Mouse (Mus musculus): ENCODE results near the gene Piezo1. TPM values are rescaled to one million over a fixed set of nuclear protein-coding genes. Genes with fewer than 3 reads are reported as not detected.

Gene Piezo1
- total RNA-seq, 2 experiments from 2014 or later, result 3.1 to 4.4 TPM

DNA sequence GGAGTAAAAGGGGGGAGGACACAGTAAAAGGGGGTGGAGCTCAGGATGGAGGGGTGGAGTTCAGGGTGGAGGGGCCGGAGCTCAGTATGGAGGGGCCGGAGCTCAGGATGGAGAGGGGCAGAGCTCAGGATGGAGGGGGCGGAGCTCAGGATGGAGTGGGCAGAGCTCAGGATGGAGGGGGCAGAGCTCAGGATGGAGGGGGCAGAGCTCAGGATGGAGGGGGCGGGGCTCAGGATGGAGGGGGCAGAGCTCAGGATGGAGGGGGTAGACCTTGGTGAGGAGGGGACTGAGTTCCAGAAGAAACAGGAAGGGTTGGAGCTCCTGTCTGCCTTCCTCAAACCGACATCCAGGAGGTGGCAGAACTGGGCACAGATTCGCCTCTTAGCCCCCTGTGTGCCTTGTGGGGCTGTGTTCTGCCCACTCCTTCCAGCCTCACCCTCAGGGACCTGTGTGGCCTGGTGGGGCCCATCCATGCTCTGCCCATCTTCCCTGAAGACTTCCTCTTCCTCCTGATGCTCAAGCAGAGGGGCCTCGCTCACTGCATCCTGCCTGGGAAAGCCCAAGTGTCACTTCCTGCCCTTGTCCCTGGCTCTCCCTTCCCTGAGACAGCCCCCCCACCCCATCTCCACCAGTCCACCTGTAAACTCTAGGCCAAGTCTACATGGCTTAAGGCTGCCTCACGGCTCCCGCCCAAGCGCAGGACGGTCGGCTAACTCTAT is 54.0 kb downstream of the Piezo1 start:
- no peak for DNase-seq

DNA sequence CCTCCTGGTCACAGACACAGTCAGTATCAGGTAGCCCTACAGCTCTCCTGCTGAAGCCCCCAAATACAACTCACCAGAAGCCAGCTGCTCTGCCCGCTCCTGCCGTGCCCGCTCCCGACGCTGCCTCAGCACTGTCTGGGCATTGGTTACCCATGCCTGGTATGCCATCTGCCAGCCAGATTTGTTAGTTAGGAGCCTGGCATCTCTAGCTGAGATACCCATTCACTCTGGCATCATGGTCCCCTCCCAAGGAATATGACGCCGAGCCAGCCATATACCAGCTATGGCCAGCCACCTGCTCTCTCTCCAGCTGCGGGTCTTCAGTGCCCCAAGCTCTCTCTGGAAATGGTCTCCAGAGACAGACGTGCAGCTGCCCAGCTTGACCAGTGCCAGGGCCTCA is 62.7 kb downstream of the Piezo1 start:
- peak; percentile 24 to 47 for DNase-seq

DNA sequence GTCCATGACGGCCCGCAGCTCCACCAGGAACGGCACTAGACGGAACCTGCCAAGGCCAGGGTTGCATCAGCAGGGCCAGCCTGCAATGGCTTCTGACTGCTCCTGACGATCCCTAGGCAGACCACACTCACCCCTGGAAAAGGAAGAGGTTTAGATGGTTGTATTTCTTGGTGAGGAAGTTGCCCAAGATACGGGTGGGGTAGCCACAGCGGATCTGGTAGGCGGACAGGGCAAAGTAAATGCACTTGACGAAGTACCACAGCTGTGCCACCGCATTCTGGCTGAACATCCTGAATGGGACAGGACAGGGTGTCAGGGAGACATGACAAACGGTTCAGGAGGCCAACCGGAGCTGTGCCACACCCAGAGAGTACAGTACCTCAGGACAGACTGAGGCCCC is 66.3 kb downstream of the Piezo1 start:
- no peak for DNase-seq

DNA sequence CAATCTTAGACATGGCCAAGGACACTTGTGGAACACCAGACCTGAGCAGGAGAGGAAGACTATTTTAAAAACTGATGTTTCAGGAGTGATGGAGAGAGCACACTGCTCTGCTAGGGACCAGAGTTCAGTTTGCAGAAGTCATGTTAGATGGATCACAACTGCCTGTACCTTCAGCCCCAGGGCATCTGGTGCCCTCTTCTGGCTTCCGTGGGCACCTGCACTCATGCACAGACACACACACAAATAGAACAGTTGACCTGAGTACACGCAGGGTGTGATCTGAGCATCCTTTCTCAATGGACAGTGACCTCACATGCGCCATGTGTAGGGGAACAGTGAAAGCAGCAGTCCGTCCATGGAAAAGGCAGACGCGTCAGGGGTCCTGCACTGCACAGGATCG is 67.3 kb downstream of the Piezo1 start:
- DNase-seq, result no peak

DNA sequence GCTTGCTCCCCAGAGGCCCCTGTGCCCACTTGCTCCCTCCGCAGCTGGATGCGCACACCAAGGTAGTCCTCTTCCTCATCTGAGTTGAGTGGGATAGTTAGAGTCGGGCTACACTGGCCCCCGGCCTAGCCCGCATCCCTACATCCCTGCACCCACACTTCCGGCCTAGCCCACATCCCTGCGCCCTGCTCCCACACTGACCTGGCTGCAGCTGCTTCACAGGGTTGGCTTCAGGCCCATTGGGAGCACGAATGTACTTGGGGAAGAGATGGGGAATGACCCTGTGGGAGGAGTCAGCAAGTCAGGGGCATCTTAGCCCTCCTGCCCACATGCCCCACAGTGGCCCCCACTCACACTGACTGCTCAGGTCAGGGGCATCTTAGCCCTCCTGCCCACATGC is 68.7 kb downstream of the Piezo1 start:
- DNase-seq, result no peak

DNA sequence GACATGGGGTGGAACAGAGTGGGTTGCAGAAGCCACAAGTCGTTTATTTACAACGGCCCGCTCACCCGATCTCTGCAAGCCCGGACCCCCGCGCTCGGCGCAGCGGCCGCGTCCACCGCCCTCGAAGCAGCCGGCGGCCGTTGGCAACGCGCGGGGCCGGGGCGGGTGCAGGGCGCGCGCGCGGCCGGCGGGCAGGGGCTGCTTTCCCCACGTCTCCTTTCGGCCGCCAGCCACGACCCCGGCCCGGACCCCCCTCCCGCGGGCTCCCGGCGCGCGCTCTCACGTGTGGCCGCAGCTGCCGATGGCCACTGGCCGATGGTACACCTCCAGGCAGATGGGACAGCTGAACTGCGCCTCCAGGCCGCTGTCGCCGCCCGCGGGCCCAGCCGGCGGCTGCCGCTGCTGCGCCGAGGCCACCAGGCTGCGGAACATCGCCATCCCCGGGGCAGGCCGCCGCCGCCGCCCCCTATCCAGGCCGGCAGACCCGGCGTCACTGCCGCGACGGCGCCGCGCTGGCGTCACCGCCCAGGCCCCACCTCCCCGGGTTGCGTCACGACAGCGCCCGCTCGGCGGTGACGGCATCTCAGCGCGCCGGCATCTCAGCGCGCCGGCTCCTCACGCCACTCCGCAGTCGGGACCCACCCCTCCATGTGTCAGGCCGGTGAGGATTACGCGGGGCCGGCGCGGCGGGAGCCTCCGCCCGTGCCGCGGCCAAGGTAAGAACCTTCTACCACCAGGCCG is 75.4 kb downstream of the Piezo1 start, which contains the start of the genes Rnf166 and Ctu2:
Gene Rnf166, minus strand, starts transcription at position 485 of the 741 bp plus-strand sequence.
Gene Ctu2, plus strand, starts transcription at position 564 of the 741 bp plus-strand sequence.
- DNase-seq, result peak; percentile 89 to 90

DNA sequence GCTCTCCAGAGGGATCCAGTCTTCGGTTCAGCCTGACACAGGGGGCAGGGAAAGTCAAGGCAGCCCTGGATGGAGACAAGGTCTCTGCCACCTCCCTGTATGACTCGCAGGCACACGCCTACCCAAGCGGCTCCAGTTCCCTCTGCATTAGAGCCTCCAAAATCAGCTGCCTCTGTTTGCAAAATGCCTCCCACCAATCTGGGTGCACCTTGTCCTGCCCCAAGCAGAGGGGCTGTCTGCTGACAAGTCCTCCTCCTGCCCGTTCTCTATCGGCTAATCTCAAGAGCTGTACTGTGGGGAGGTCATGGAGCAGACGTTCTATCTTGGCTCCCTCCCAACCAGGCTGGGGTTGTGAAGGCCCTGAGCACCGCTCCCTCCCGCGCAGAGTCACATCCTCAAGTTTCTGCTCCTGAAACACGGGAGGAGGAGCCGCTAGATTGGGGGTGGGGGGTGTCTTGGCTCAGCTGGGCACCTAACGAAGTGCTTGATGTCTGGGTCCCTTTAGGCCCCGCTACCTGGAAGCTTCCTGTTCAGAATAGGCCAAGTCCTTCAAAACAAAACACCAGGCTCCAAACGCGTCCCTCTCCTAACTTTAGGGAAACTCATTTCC is 76.1 kb downstream of the Piezo1 start:
- DNase-seq, result peak in 1 of 2 experiments; percentile 25

DNA sequence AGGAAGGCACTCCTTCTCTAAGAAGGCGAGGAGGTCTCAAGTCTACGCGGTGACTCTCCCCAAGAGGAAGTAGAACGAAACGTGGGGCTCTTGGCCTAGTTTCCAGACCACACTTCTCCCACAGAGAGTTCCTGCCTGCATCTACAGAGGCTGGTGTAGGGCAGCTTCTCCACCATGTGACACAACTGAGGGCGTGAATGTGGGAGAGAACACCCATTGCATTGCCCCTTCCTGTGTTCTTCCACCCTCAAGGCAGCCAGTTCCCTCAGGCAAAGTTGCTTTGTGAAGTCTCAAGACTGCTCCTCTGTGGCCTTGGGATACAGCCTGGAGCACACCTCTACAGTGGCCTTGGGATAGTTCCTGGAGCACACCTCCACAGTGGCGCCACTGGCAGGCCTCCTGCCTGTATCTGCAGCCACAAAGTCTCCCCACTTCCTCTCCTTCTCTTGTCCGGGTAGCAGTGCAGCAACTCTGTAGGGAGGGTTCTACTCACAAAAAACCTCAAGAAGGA is 77.2 kb downstream of the Piezo1 start:
- DNase-seq, result no peak

DNA sequence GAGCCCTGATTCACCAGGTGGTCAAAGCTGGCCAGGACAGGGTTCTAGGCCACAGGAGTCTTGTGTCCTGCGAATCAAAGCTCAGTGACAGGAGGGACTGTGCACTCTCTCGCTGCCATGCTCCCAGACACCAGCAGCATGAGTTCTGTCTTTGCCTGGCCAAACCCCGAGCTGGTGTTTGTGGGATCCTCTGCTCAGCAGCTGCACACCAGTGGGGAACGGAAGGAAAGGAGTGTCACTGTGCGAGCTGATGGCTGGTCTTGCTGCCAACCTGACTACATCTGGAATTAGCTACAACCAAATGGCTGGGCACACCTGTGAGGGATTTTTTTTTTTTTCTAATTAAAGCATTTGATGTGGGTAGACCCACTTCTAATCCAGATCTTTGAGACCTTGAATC is 80.4 kb downstream of the Piezo1 start:
- DNase-seq, result no peak

DNA sequence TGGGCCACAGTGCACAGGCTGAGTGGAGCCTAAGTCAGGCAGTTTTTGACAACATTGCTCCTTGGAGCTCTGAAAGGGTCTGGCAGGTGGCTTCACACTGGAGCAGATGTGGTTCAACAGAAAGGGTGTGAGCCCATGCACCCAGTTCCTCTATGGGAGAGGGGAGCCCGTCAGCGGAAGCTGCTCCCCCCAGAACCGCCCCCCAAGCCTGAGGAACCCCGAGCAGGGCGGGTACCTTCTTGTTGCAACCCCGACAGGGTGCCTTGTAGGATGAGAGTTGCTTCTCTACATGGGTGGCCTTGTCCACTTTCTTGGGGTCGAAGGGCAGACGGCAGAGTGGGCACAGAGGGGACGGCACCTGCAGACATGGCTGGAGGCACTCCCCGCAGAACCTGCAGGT is 81.2 kb downstream of the Piezo1 start:
- DNase-seq, result no peak

DNA sequence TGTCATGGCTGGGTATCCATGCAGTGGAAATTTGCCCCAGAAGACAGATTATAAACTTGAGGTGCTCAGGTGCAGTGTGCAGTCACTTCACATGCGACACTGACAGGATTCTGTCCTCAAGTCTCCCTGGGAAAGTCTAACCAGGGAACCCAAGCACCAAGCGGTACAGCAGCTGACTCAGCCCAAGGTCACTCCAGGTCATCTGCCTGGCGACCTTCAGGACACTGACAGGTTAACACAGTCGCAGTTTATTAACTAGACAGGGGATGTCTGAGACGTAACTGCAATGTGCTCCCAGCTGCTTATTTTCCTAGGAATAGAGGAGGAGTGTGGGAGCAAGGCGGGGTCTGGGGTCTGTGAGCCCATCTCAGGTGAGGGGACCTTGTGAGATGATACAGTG is 81.7 kb downstream of the Piezo1 start:
- DNase-seq, result no peak

DNA sequence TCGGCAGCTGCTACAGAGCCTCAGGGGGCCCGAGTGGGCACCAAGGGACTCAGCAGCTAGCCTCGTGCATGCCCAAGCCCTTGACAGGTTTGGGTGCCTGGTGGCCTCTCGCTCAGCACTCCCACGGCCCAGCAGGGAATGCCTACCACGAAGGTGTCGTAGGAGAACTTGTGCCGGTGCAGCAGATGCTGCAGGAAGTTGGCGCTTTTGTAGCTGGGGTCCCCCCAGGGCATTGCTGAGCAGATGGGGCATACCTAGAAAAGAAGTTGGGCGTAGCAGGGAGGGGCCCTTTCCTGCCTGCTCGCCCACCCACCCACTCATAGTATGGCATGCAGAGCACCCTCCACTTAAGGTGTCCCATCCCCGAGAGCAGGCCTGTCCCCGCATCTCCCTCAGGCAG is 83.3 kb downstream of the Piezo1 start:
- DNase-seq, result no peak

DNA sequence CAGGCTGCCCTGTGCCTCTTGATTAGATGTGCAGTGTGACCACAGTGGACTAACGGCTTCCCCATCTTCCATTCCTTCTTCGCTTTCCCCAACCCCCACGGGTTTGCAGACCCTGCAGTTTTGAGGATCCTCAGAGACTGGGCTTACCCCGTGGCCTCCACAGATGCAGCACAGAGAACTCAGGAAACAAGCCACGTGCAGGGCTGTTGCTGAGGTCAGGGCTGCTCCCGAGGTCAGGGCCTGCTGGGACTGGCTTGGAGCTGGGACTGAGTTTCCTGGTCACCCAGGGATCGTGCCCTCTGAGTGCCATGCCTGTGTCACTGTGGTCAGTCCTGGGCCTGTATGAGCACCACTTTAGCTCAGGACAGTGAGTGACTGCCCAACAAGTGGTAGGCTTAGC is 86.1 kb downstream of the Piezo1 start:
- DNase-seq, result no peak

DNA sequence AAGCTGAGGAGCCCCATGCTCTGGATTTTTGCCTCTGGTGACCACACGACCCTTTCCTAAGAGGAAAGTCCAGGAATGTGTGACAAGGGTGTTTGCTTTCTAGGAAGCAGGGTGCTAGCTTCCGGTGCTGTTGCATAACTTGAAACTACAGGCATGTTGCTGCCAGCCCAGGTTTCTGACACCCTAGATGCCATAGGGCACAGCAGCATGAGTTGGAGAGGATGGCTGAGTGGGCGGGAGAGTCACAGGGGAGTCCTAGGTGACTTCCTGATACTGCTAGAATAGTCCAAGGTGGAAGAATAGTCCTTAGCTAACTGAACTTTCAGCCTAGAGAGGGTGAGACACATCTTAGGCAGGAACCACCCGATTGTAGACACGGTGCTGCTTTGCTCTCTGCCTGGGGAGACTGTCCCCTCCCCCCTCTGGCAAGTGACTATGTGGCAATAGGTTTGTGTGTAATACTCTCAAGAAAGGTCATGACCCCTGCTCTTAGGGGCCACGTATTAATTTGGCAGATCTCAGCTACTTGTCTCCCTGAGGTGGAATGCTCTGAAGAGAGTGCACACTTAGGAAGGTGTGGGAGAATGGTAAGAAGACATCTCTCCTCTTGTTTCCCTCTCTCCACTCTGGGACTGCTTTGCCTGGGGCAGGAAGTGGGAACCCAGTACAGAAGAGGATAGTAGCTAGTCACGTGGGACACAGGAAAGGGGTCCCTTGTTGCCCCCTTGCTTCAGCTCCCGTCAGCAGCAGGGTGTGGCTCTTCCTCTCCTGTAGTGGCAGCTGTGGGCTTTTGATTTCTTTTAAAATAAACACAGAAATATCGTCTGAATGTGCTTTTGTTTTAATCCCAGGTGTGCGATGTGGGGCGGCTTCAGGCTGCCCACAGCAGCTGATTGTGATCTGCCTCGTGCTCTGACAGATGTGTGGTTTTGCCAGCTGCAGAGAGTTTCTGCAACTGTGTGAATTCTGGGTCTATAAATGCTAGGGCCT is 87.2 kb downstream of the Piezo1 start:
- DNase-seq, result no peak

DNA sequence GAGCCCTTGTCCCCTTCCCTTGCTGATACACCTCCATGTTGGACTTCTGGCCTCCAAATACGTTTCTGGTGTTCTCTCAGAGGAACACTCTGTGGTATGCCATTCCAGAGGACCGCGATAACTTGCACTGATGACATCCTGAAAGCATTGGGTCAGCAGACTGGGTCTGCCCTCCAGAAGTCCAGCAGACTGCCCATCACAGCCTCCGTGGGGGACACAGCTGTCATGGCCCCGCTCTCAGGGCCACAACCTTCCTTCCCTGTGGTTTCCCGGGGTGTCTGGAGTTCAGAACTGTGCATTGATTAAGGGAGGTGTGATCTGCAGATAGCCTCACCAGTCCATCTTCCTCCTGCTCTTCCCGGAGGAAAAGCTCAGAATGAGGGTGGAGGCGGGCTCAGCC is 88.6 kb downstream of the Piezo1 start:
- DNase-seq, result no peak

DNA sequence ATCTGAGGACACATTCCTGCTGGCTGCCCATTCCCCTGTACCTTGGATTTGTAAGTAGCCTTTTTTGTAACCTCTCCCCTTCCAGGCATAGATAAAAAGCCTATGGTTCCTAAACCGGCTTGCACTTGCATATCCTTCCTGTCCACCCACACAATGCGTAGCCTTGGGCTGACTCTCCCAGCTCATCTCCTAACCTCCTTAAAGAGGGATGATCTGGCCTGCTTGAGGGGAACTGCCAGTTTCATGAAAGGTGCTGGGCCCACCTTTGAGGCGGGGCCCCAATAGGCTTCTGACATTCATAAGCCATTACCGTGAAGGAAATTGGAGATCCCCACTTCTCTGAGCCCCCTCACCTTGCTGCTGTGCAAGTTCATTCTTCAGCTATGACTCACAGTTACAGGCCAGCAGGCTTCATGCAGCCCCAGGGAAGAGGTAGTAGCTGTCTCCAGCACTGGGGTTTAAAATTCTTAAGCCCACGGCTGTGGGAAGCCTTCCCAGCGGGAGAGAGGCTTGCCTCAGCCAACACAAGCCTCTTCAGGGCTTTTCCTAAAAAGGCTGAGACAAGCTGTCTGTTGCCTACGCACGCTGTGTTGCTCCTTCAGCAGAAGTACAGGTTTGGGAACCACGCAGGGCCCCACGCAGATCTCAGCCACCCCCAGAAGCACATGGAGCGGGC is 89.5 kb downstream of the Piezo1 start:
- DNase-seq, result peak; percentile 48 to 53

DNA sequence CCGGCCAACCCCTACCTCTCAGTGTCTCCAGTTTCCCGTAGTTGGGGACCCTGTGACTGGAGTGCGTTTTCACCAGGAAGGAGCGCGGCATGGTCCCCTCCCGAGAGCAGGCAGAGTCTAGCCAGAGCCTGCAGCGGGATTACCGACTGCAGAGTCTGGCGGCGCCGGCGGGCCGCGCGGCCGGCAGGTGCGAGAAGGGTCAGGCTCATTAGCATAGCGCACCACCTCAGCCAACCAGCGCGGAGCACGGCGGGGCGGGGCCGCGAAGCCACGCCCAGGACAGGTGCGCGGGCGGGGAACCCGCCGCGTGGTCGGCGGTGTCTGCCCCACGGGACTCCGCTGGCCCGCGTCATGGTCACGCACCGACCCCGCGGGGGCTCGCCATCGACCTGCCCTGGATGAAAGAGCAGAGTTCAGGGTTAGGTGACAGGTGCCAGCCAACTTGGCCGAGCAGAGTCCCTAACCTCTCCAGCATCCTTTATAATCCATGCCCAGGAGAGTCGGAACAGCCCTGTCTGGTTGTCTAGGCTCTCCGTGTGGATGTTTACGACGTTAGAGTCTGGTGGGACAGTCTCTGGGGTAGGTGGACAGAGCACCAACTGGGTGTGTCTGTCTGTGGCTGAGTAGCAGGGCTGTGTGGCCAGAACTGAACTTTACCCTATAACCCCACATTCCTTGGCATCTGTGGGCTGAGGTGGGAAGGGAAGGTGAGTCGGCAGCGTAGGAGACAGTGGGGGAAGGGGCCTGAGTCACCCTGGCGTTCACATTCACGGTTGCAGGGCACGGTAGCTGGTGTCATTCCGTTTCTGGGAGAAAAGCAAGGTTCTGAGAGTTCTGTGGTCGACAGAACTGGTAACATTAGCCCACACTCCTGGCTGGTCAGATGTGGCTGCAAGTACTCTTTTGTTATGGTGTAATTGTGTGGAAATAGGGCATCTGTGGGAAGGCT is 90.3 kb downstream of the Piezo1 start, which contains the start of gene Snai3:
Gene Snai3, minus strand, starts transcription at position 210 of the 949 bp plus-strand sequence.
- no peak for DNase-seq

DNA sequence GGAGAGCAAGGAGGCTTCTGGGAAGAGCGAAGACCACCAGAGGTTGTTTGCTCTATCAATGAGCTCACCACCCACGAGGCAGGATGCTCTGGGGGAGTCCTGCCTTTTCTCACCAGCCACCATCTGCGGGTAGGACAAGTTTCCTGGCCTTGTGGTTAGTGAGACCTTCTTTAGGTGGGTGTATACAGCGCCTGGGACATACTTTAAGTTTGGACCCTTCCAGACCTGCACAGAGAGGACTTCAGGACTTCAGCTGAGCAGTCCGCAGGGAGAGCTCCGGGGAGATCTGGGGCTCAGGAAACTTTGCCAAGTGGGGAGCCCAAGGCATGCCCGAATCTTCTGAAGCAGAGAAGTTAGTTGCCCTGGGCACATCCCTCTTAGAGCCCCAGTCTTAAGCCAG is 91.1 kb downstream of the Piezo1 start:
- DNase-seq, result no peak

DNA sequence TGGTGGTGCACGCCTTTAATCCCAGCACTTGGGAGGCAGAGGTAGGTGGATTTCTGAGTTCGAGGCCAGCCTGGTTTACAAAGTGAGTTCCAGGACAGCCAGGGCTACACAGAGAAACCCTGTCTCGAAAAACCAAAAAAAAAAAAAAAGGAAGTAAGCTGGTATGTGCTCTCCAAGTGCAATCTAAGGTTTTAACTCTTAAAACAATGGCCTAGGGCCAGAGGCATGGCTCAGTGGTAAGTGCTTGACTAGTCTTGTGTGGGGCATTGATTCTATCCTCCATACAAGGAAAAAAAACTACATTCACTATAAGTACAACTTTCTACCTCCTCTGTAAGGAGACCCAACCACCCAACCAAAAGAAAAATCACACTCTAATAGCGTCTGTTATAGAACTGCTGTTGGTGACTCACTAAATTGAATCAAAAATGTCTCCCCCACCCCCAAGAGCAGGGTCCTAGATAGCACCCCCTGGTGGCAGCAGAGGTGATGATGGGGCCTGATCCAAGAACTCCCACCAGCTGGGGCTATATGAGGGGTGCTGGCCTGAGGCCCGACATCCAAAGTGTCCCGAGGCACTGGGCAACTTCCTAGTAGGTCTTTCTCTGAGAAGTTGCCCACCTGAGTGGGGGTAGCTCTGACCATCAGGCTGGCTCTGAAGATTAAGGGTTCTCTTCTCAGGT is 91.8 kb downstream of the Piezo1 start:
- DNase-seq, result no peak

DNA sequence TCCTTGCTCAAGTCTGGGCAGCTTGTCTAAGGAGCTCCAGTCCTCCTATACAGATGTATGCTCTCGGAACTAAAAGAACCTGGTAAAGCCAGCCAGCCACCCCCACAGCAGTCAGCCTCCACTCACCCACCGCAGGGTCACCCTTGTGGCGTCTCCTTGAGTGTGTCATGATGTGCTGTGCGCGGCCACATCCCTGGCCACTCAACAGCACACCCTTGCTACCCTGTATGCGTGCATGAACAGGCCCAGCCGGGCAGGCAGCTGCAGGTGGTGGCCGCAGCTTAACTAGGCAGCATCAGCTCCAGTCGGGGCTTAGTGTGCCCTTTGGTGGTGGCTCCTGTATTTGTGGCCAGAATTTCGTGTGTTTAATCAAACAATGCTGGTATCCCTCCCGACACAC is 94.0 kb downstream of the Piezo1 start:
- DNase-seq, result no peak

Measured in layer of hippocampus, postnatal 36 days (tissue).